Mouse (Mus musculus): ENCODE measurements around the gene Drd2.

The Drd2 gene

GRCm38 (mm10) chr9:49456136-49456535 lies 115.7 kb downstream of the Drd2 start:
- no peak for DNase-seq
